11 mouse cellular contexts compared by ENCODE assay signal in genomic region chr14:103513473-103513811, GRCm38 (mm10). TPM values are rescaled to one million over a fixed set of nuclear protein-coding genes. Genes with fewer than 3 reads are reported as not detected.
A peak's percentile ranks its signal among the peaks of the same experiment; 100 is the strongest.
DNase-seq lines count a peak whose midpoint lies in the region; ATAC-seq and TF ChIP-seq lines count a peak whose summit lies in the region.
"Had no signal": no experiment of that assay in that cellular context is flagged by ENCODE, and none has a peak within 500 bp of the region (broad histone marks: within the 10 kb centered on the region; RNA-seq: fewer than 3 reads in every experiment).

No protein-coding gene starts in this region.

- intact Hi-C loops in left cerebral cortex, adult 2 months (cut with DNase I): loop anchor here (1.0 kb wide), 1 partner anchor 41 kb away; no protein-coding TSS in a partner anchor

- DNase-seq in kidney, adult 8-10 months: no peak
- no peak for DNase-seq in embryonic facial prominence, embryonic 14.5 days (ENCODE audit: low spot score)
- no peak for DNase-seq in forebrain, postnatal 0 days
- no peak for DNase-seq in B cell, adult 2 months
- DNase-seq in left cerebral cortex, adult 2 months (ENCODE audit: extremely low spot score in 1 of 2, low spot score in 2 of 2): no peak
- DNase-seq: adrenal gland, postnatal 10 days; cerebellum, postnatal 10 days had no signal

- ATAC-seq in kidney, embryonic 15.5 days (replicated peaks; ENCODE audit: low FRiP score): no peak
- no peak for ATAC-seq in embryonic facial prominence, embryonic 14.5 days (ENCODE audit: low read depth)
- ATAC-seq in forebrain, postnatal 0 days: no peak
- no peak for ATAC-seq in midbrain, embryonic 15.5 days (replicated peaks)

- no peak overlapping the region for H3K9ac ChIP-seq in kidney, embryonic 15.5 days
- H3K9ac ChIP-seq in embryonic facial prominence, embryonic 14.5 days (ENCODE audit: low read depth, low read length): no peak overlapping the region
- H3K9ac ChIP-seq in forebrain, postnatal 0 days: no peak overlapping the region
- H3K9ac ChIP-seq in midbrain, embryonic 15.5 days: no peak overlapping the region

- TF ChIP-seq CTCF in forebrain, postnatal 0 days (IDR thresholded peaks at IDR 0.05; ENCODE audit: low read depth): no peak
- TF ChIP-seq CTCF in left cerebral cortex, adult 2 months (IDR thresholded peaks at IDR 0.05): no peak

- H3K4me3 ChIP-seq in kidney, embryonic 15.5 days (replicated peaks): peak overlapping the region; percentile 1; the same call in 1 of the 2 replicates
- peak overlapping the region; percentile 7; the same call in 1 of the 2 replicates for H3K4me3 ChIP-seq in embryonic facial prominence, embryonic 14.5 days (ENCODE audit: low read depth, low read length)
- no peak overlapping the region for H3K4me3 ChIP-seq in forebrain, postnatal 0 days (ENCODE audit: low read depth, low read length)
- no peak overlapping the region for H3K4me3 ChIP-seq in midbrain, embryonic 15.5 days
- no peak overlapping the region for H3K4me3 ChIP-seq in left cerebral cortex, adult 2 months

- no peaks in the 10 kb centered on the region for H3K9me3 ChIP-seq in kidney, embryonic 15.5 days (replicated peaks)
- no peaks in the 10 kb centered on the region for H3K9me3 ChIP-seq in embryonic facial prominence, embryonic 14.5 days (ENCODE audit: control insufficient read depth, low read length)
- H3K9me3 ChIP-seq in forebrain, postnatal 0 days (ENCODE audit: low read length): no peaks in the 10 kb centered on the region
- no peaks in the 10 kb centered on the region for H3K9me3 ChIP-seq in midbrain, embryonic 15.5 days

- no peaks in the 10 kb centered on the region for H3K36me3 ChIP-seq in kidney, embryonic 15.5 days
- H3K36me3 ChIP-seq in embryonic facial prominence, embryonic 14.5 days (ENCODE audit: control insufficient read depth, insufficient read depth, low read length): no peaks in the 10 kb centered on the region
- no peaks in the 10 kb centered on the region for H3K36me3 ChIP-seq in forebrain, postnatal 0 days (ENCODE audit: insufficient read depth)
- H3K36me3 ChIP-seq in midbrain, embryonic 15.5 days (replicated peaks): no peaks in the 10 kb centered on the region

- H3K4me2 ChIP-seq in kidney, embryonic 15.5 days: peak overlapping the region; percentile 43
- H3K4me2 ChIP-seq in embryonic facial prominence, embryonic 14.5 days (ENCODE audit: low read depth, low read length): peak overlapping the region; percentile 29; the same call in 1 of the 2 replicates
- H3K4me2 ChIP-seq in forebrain, postnatal 0 days (ENCODE audit: low read depth): peak overlapping the region; percentile 29
- H3K4me2 ChIP-seq in midbrain, embryonic 15.5 days: peak overlapping the region; percentile 34; the same call in 1 of the 2 replicates

- no peak overlapping the region for H3K27ac ChIP-seq in kidney, embryonic 15.5 days
- no peak overlapping the region for H3K27ac ChIP-seq in embryonic facial prominence, embryonic 14.5 days (replicated peaks; ENCODE audit: low read depth, low read length)
- H3K27ac ChIP-seq in forebrain, postnatal 0 days (ENCODE audit: low read depth, low read length): no peak overlapping the region
- H3K27ac ChIP-seq in midbrain, embryonic 15.5 days: no peak overlapping the region
- no peak overlapping the region for H3K27ac ChIP-seq in left cerebral cortex, adult 2 months

- 67% methylated on average over 7 of the region's 7 CpGs for WGBS in kidney, embryonic 15.5 days
- 64% methylated on average over 7 of the region's 7 CpGs for WGBS in embryonic facial prominence, embryonic 14.5 days
- WGBS in forebrain, postnatal 0 days: 61% methylated on average over 7 of the region's 7 CpGs
- WGBS in midbrain, embryonic 15.5 days: 55% methylated on average over 7 of the region's 7 CpGs

- H3K27me3 ChIP-seq in kidney, embryonic 15.5 days: no peaks in the 10 kb centered on the region
- H3K27me3 ChIP-seq in embryonic facial prominence, embryonic 14.5 days (replicated peaks; ENCODE audit: control insufficient read depth, insufficient read depth, low read length): 0 out of 2 replicates have a peak, but pooled peaks cover 6% of the 10 kb centered on the region
- no peaks in the 10 kb centered on the region for H3K27me3 ChIP-seq in forebrain, postnatal 0 days (ENCODE audit: insufficient read depth, low read length)
- H3K27me3 ChIP-seq in midbrain, embryonic 15.5 days (replicated peaks): no peaks in the 10 kb centered on the region

- 0 out of 2 replicates have a peak, but pooled peaks cover 10% of the 10 kb centered on the region for H3K4me1 ChIP-seq in kidney, embryonic 15.5 days
- H3K4me1 ChIP-seq in embryonic facial prominence, embryonic 14.5 days (ENCODE audit: control insufficient read depth, insufficient read depth, low read length): no peaks in the 10 kb centered on the region
- H3K4me1 ChIP-seq in forebrain, postnatal 0 days (ENCODE audit: insufficient read depth): no peaks in the 10 kb centered on the region
- peaks cover 5% of the 10 kb centered on the region for H3K4me1 ChIP-seq in midbrain, embryonic 15.5 days

RNA-seq across cellular contexts. Expression of gene Scel, which starts 0.3 kb away (rescaled TPM):
- polyA plus RNA-seq in kidney, embryonic 15.5 days (2015; fragmentation: Nextera tagmentation; extraction: Ambion mirVana): 2.7 and 2.8 TPM in 2 replicates
- polyA plus RNA-seq in embryonic facial prominence, embryonic 14.5 days (2014; fragmentation: Nextera tagmentation; extraction: Ambion mirVana): 6.6 and 7.0 TPM in 2 replicates
- total RNA-seq in forebrain, postnatal 0 days (2014; rRNA removed): 0.29 and 1.1 TPM in 2 replicates
- 0.19 and 0.30 TPM in 2 replicates for polyA plus RNA-seq in forebrain, postnatal 0 days (2015; fragmentation: Nextera tagmentation; extraction: Ambion mirVana)
- polyA plus RNA-seq in midbrain, embryonic 15.5 days (2015; fragmentation: Nextera tagmentation; extraction: Ambion mirVana): 0.14 and 0.19 TPM in 2 replicates
- 1 to 10 TPM in 1 of 2 experiments, under 1 TPM in 1; 0.95 to 1.1 TPM for total RNA-seq in left cerebral cortex, adult 2 months (2021)
- total RNA-seq: adrenal gland, postnatal 10 days; liver, adult 2 months; MEL had no signal
- polyA plus RNA-seq: liver, adult 2 months had no signal

Comparison
In these comparisons a context has a peak if more than half of its experiments do, and no peak if none do; other contexts are left out.
1. H3K4me3 ChIP-seq: peak in kidney, embryonic 15.5 days (single experiment) and embryonic facial prominence, embryonic 14.5 days (single experiment); none in forebrain, postnatal 0 days (single experiment), midbrain, embryonic 15.5 days (single experiment) and left cerebral cortex, adult 2 months (single experiment).
2. Peak in every context shown above with its lines, with median percentiles within 50 percentile points of each other: H3K4me2 ChIP-seq.